Mouse (Mus musculus) gastrocnemius, postnatal 14 days (tissue): ENCODE data around the gene Bcl7a. TPM values are rescaled to one million over a fixed set of nuclear protein-coding genes. Genes with fewer than 3 reads are reported as not detected.
A peak's percentile ranks its signal among the peaks of the same experiment; 100 is the strongest.

Experiments
- DNase-seq: peaks from one replicate; pipeline ENCODE4 v3.0.0; 2021; ENCODE audit warnings: mixed read lengths
- intact Hi-C: fragments of 180-260 bp; cut with DNase I; formaldehyde crosslinking; loops from one replicate; pipeline ENCODE4 v1.15.1; 2025; ENCODE audit warnings: low total_unique reads
- long read RNA-seq, 2 experiments: library from polyadenylated mRNA; stranded (forward); transcript quantifications; one replicate each; pipeline ENCODE4 v2.0.0; 2021
- total RNA-seq, 2 experiments: library from RNA; stranded (reverse); gene quantifications; 2 replicates each; pipeline ENCODE4 v1.2.3; 2021

Gene Bcl7a
- total RNA-seq: 10 to 100 TPM; 12.7 to 14.6 TPM
- long read RNA-seq, experiment 1, full-length matches to known transcripts: 1 of 6 reads
- long read RNA-seq, experiment 1, partial matches to known transcripts: 0 of 6 reads
- long read RNA-seq, experiment 1, other reads (novel, unspliced or antisense): 5 of 6 reads
- long read RNA-seq, experiment 2, partial matches to known transcripts: 1 of 6 reads
- long read RNA-seq, experiment 2, other reads (novel, unspliced or antisense): 5 of 6 reads

- intact Hi-C loops: no loop called here
- peak; percentile 91 for DNase-seq
These were observed at the start of gene Bcl7a for GRCm38 (mm10) chr5:123343707-123344627. TSS of gene Bcl7a (plus strand) at chr5:123343834.

- intact Hi-C loops: no loop called here
- no peak for DNase-seq
These were observed 49.0 kb upstream of the Bcl7a start for GRCm38 (mm10) chr5:123294653-123295052.

- intact Hi-C loops: no loop called here
- DNase-seq: no peak
These were observed 47.3 kb upstream of the Bcl7a start for GRCm38 (mm10) chr5:123296224-123296806.

- intact Hi-C loops: no loop called here
- DNase-seq: no peak
These were observed 46.5 kb upstream of the Bcl7a start for GRCm38 (mm10) chr5:123296972-123297754.

GRCm38 (mm10) chr5:123297830-123298229 is 45.8 kb upstream of the Bcl7a start:
- intact Hi-C loops: no loop called here

GRCm38 (mm10) chr5:123298526-123298925 is 45.1 kb upstream of the Bcl7a start:
- no peak for DNase-seq
- intact Hi-C loops: no loop called here

More at GRCm38 (mm10) chr5:123297830-123298229, 45.8 kb upstream of the Bcl7a start:
- DNase-seq: no peak

- intact Hi-C loops: no loop called here
- no peak for DNase-seq
These were observed 43.1 kb upstream of the Bcl7a start for GRCm38 (mm10) chr5:123300496-123301034.

- DNase-seq: no peak
- intact Hi-C loops: no loop called here
These were observed 41.7 kb upstream of the Bcl7a start for GRCm38 (mm10) chr5:123301780-123302521.

- intact Hi-C loops: no loop called here
- DNase-seq: no peak
These were observed 35.9 kb upstream of the Bcl7a start for GRCm38 (mm10) chr5:123307630-123308282.

GRCm38 (mm10) chr5:123309816-123310215 is 33.8 kb upstream of the Bcl7a start:
- intact Hi-C loops: no loop called here
- no peak for DNase-seq

GRCm38 (mm10) chr5:123310221-123310620 is 33.4 kb upstream of the Bcl7a start:
- DNase-seq: no peak
- intact Hi-C loops: no loop called here

- intact Hi-C loops: no loop called here
- no peak for DNase-seq
These were observed 30.5 kb upstream of the Bcl7a start for GRCm38 (mm10) chr5:123313058-123313630.

GRCm38 (mm10) chr5:123313851-123314380 is 29.7 kb upstream of the Bcl7a start:
- DNase-seq: no peak
- intact Hi-C loops: no loop called here

- peak; percentile 34 for DNase-seq
- intact Hi-C loops: no loop called here
These were observed 28.3 kb upstream of the Bcl7a start for GRCm38 (mm10) chr5:123315219-123315866.

GRCm38 (mm10) chr5:123317992-123318391 is 25.6 kb upstream of the Bcl7a start:
- no peak for DNase-seq

GRCm38 (mm10) chr5:123320136-123320535 is 23.5 kb upstream of the Bcl7a start:
- intact Hi-C loops: no loop called here
- no peak for DNase-seq

More at GRCm38 (mm10) chr5:123317992-123318391, 25.6 kb upstream of the Bcl7a start:
- intact Hi-C loops: no loop called here

- peak; percentile 49 for DNase-seq
- intact Hi-C loops: no loop called here
These were observed 19.4 kb upstream of the Bcl7a start for GRCm38 (mm10) chr5:123324242-123324641.
